Mouse (Mus musculus): ENCODE results near the gene Olfr1223. TPM values are rescaled to one million over a fixed set of nuclear protein-coding genes. Genes with fewer than 3 reads are reported as not detected.
"Not testable (repeated sequence)": the region's sequence is repeated elsewhere in the genome, so short reads cannot be mapped to it uniquely, and the experiment has no call there.

Gene Olfr1223
- total RNA-seq (2012; rRNA removed), result not detected in 2 replicates

DNA sequence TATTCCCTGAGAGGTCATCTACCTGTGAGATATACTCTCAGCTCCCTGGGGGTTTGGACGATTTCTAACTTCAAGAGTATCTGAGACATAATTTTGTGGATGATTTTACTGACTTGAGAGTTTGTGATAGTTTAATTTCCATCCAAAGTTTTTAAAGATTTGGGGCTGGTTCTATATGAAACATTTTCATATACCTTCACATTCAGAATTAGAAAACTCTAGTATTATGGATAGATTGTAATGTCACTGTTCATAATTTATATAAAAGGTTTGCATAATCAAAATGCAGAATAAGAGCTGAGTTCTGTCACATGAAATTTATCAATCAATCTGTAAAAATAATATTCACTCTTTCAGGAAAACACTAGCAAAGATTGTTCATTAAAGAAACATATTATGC lies at the start of gene Olfr1223:
Gene Olfr1223, minus strand, starts transcription at position 101 of the 400 bp plus-strand sequence.
- Histone ChIP-seq H3K36me3 (ENCODE audit: control insufficient read depth, insufficient read depth, low read length, poor library complexity, severe bottlenecking) (no peaks in the 10 kb centered on the region), H3K27ac (ENCODE audit: insufficient read depth, low read depth, low read length, poor library complexity, severe bottlenecking) (no peak within 1 kb of the TSS), H3K4me1 (ENCODE audit: control insufficient read depth in 2 of 2, insufficient read depth in 2 of 2, low read length in 2 of 2, poor library complexity in 1 of 2) (no peaks in the 10 kb centered on the region), H3K9me3 (ENCODE audit: control insufficient read depth, insufficient read depth, low read depth, low read length) (no peaks in the 10 kb centered on the region), H3K9ac (ENCODE audit: insufficient read depth, low read depth, low read length, poor library complexity, severe bottlenecking) (no peak within 1 kb of the TSS), H3K4me3 (ENCODE audit: insufficient read depth in 1 of 2, low read depth in 1 of 2, low read length in 2 of 2, poor library complexity in 1 of 2, severe bottlenecking in 1 of 2) (no peak within 1 kb of the TSS)
- in situ Hi-C loops (cut with MboI; ENCODE audit: low sequenced_read_pairs in 2 of 2, unreplicated experiment in 2 of 2), result no loop called here
- TF ChIP-seq ZC3H11A (IDR thresholded peaks at IDR 0.05; ENCODE audit: borderline replicate concordance, low read depth, low read length) (no peak), MAFK (IDR thresholded peaks at IDR 0.05; ENCODE audit: insufficient read depth, low read depth, low read length) (no peak), CHD2 (IDR thresholded peaks at IDR 0.05; ENCODE audit: low read depth, low read length) (no peak), HCFC1 (IDR thresholded peaks at IDR 0.05; ENCODE audit: borderline replicate concordance, insufficient read depth, low read length) (no peak), ZNF384 (IDR thresholded peaks at IDR 0.05; ENCODE audit: low read depth, low read length) (no peak)
- DNase-seq (ENCODE audit: low read depth, low spot score), result no peak

DNA sequence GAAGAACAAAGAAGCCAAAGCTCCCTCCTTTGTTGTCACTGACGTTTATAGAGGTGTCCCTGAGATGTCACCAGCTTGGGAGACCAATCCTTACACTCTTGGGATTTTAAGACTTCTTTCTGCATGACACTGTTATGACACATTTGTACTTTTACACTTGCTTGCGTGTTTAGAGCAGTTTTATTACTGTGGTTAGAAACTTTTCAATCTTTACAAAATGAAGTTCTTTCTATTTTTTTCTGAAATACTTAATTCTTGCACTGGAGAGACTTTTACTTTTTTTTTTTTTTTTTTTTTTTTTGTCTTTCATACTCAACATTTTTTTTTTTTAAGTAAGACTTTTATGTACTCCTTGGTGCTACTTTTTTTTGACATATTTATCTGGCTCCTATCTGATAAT lies 48.6 kb upstream of the Olfr1223 start, which contains the start of gene Olfr1226:
Gene Olfr1226, minus strand, starts transcription at position 101 of the 400 bp plus-strand sequence.
- Histone ChIP-seq H3K36me3 (ENCODE audit: control insufficient read depth, insufficient read depth, low read length, poor library complexity, severe bottlenecking) (no peaks in the 10 kb centered on the region), H3K9ac (ENCODE audit: insufficient read depth, low read depth, low read length, poor library complexity, severe bottlenecking) (no peak within 1 kb of the TSS), H3K4me1 (ENCODE audit: control insufficient read depth in 2 of 2, insufficient read depth in 2 of 2, low read length in 2 of 2, poor library complexity in 1 of 2) (no peaks in the 10 kb centered on the region), H3K9me3 (ENCODE audit: control insufficient read depth, insufficient read depth, low read depth, low read length) (no peaks in the 10 kb centered on the region), H3K4me3 (ENCODE audit: insufficient read depth in 1 of 2, low read depth in 1 of 2, low read length in 2 of 2, poor library complexity in 1 of 2, severe bottlenecking in 1 of 2) (no peak within 1 kb of the TSS), H3K27ac (ENCODE audit: insufficient read depth, low read depth, low read length, poor library complexity, severe bottlenecking) (no peak within 1 kb of the TSS)
- in situ Hi-C loops (cut with MboI; ENCODE audit: low sequenced_read_pairs in 2 of 2, unreplicated experiment in 2 of 2), result no loop called here
- DNase-seq (ENCODE audit: low read depth, low spot score), result no peak
- TF ChIP-seq HCFC1 (IDR thresholded peaks at IDR 0.05; ENCODE audit: borderline replicate concordance, insufficient read depth, low read length) (no peak), MAFK (IDR thresholded peaks at IDR 0.05; ENCODE audit: insufficient read depth, low read depth, low read length) (no peak), ZNF384 (IDR thresholded peaks at IDR 0.05; ENCODE audit: low read depth, low read length) (no peak), ZC3H11A (IDR thresholded peaks at IDR 0.05; ENCODE audit: borderline replicate concordance, low read depth, low read length) (no peak), CHD2 (IDR thresholded peaks at IDR 0.05; ENCODE audit: low read depth, low read length) (no peak)

DNA sequence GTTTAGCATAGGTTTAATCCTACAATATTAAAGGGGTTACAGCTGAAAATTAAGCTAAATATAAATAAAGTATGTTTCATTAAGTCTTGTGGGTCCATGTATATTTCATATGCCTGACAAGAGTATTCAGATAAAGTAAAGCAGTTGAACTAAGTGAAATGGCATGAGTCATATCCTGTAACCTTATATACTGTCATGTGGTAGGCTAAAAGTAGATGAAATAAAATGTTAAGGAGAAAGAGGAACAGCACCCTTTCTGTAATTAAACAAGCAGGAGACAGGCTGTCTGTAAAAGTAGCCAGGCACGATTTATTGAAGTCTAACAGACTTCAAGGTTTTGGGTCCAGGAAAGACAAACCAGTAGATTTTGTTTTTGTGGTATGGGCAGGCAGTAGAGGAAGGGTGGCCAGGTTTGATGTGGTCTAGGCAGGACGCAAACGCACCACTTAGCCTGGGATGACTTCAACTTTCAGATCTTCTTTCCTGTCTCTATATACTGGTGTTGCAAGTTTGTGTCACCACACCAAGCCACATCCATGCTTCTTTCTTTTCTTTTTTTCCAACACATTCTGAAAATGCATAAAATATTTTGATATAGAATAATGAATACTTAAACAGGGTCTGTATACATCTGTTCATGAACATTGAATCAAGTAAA lies 45.1 kb upstream of the Olfr1223 start:
- in situ Hi-C loops (cut with MboI; ENCODE audit: low sequenced_read_pairs in 2 of 2, unreplicated experiment in 2 of 2), result no loop called here

DNA sequence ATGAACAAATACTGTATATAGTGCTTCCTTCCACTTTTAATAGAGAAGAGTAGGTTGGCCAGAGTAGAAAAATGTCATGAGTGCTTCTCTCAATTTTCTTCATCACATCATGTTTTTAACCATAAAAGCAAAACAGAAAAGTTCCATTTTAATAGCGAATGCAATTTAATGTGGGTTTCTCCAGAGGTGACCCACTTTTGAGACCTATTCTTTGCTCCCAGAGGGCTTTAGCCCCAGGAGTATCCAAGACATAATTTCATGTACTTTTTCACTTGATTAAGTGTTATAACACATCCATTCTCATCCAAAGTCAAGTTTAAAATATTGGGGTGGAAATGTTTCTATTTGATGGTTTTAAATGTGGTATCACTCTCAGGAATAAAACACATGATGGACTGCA lies 23.2 kb upstream of the Olfr1223 start, which contains the start of gene Olfr1225:
Gene Olfr1225, minus strand, starts transcription at position 101 of the 400 bp plus-strand sequence.
- no peak within 1 kb of the TSS for H3K9ac ChIP-seq (ENCODE audit: insufficient read depth, low read depth, low read length, poor library complexity, severe bottlenecking)
- H3K4me1 ChIP-seq (ENCODE audit: control insufficient read depth in 2 of 2, insufficient read depth in 2 of 2, low read length in 2 of 2, poor library complexity in 1 of 2), result no peaks in the 10 kb centered on the region
- DNase-seq (ENCODE audit: low read depth, low spot score), result no peak
- H3K27ac ChIP-seq (ENCODE audit: insufficient read depth, low read depth, low read length, poor library complexity, severe bottlenecking), result no peak within 1 kb of the TSS
- TF ChIP-seq MAFK (IDR thresholded peaks at IDR 0.05; ENCODE audit: insufficient read depth, low read depth, low read length), result no peak
- no peak for TF ChIP-seq CHD2 (IDR thresholded peaks at IDR 0.05; ENCODE audit: low read depth, low read length)
- no peak for TF ChIP-seq ZC3H11A (IDR thresholded peaks at IDR 0.05; ENCODE audit: borderline replicate concordance, low read depth, low read length)
- no peak for TF ChIP-seq ZNF384 (IDR thresholded peaks at IDR 0.05; ENCODE audit: low read depth, low read length)
- TF ChIP-seq HCFC1 (IDR thresholded peaks at IDR 0.05; ENCODE audit: borderline replicate concordance, insufficient read depth, low read length), result no peak
- H3K36me3 ChIP-seq (ENCODE audit: control insufficient read depth, insufficient read depth, low read length, poor library complexity, severe bottlenecking), result no peaks in the 10 kb centered on the region
- no peaks in the 10 kb centered on the region for H3K9me3 ChIP-seq (ENCODE audit: control insufficient read depth, insufficient read depth, low read depth, low read length)
- in situ Hi-C loops (cut with MboI; ENCODE audit: low sequenced_read_pairs in 2 of 2, unreplicated experiment in 2 of 2), result no loop called here
- H3K4me3 ChIP-seq (ENCODE audit: insufficient read depth in 1 of 2, low read depth in 1 of 2, low read length in 2 of 2, poor library complexity in 1 of 2, severe bottlenecking in 1 of 2), result no peak within 1 kb of the TSS

More for the DNA sequence above, 45.1 kb upstream of the Olfr1223 start:
- Histone ChIP-seq H3K4me3 (ENCODE audit: insufficient read depth in 1 of 2, low read depth in 1 of 2, low read length in 2 of 2, poor library complexity in 1 of 2, severe bottlenecking in 1 of 2) (no peak overlapping the region), H3K9me3 (ENCODE audit: control insufficient read depth, insufficient read depth, low read depth, low read length) (no peaks in the 10 kb centered on the region), H3K9ac (ENCODE audit: insufficient read depth, low read depth, low read length, poor library complexity, severe bottlenecking) (no peak overlapping the region), H3K27ac (ENCODE audit: insufficient read depth, low read depth, low read length, poor library complexity, severe bottlenecking) (no peak overlapping the region), H3K36me3 (ENCODE audit: control insufficient read depth, insufficient read depth, low read length, poor library complexity, severe bottlenecking) (no peaks in the 10 kb centered on the region), H3K4me1 (ENCODE audit: control insufficient read depth in 2 of 2, insufficient read depth in 2 of 2, low read length in 2 of 2, poor library complexity in 1 of 2) (no peaks in the 10 kb centered on the region)
- no peak for TF ChIP-seq CHD2 (IDR thresholded peaks at IDR 0.05; ENCODE audit: low read depth, low read length)
- TF ChIP-seq MAFK (IDR thresholded peaks at IDR 0.05; ENCODE audit: insufficient read depth, low read depth, low read length), result no peak
- TF ChIP-seq ZNF384 (IDR thresholded peaks at IDR 0.05; ENCODE audit: low read depth, low read length), result no peak
- TF ChIP-seq ZC3H11A (IDR thresholded peaks at IDR 0.05; ENCODE audit: borderline replicate concordance, low read depth, low read length), result no peak
- TF ChIP-seq HCFC1 (IDR thresholded peaks at IDR 0.05; ENCODE audit: borderline replicate concordance, insufficient read depth, low read length), result no peak
- no peak for DNase-seq (ENCODE audit: low read depth, low spot score)

DNA sequence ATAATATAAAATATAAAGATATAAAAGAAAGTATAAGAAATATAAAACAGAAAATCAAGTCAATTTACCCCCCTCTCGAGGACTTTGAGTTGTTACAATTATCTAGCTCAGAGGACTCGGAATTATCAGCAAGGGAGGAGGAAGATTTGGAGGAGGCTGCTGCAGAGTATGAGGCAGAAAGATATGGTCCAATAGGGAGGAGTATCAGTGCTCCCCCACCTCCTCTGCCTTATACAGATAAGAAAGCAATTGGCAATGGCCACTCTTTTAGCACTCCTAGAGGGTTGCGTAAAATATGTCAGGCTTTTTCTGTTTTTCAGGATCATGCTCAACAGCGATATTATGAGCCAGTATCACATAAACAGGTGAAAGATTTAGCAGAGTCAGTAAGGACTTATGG lies 13.4 kb upstream of the Olfr1223 start:
- in situ Hi-C loops (cut with MboI; ENCODE audit: low sequenced_read_pairs in 2 of 2, unreplicated experiment in 2 of 2); DNase-seq (ENCODE audit: low read depth, low spot score); H3K4me1 ChIP-seq (ENCODE audit: control insufficient read depth in 2 of 2, insufficient read depth in 2 of 2, low read length in 2 of 2, poor library complexity in 1 of 2); H3K27ac ChIP-seq (ENCODE audit: insufficient read depth, low read depth, low read length, poor library complexity, severe bottlenecking); H3K9me3 ChIP-seq (ENCODE audit: control insufficient read depth, insufficient read depth, low read depth, low read length); H3K9ac ChIP-seq (ENCODE audit: insufficient read depth, low read depth, low read length, poor library complexity, severe bottlenecking); H3K36me3 ChIP-seq (ENCODE audit: control insufficient read depth, insufficient read depth, low read length, poor library complexity, severe bottlenecking); H3K4me3 ChIP-seq (ENCODE audit: insufficient read depth in 1 of 2, low read depth in 1 of 2, low read length in 2 of 2, poor library complexity in 1 of 2, severe bottlenecking in 1 of 2): not testable (repeated sequence)

DNA sequence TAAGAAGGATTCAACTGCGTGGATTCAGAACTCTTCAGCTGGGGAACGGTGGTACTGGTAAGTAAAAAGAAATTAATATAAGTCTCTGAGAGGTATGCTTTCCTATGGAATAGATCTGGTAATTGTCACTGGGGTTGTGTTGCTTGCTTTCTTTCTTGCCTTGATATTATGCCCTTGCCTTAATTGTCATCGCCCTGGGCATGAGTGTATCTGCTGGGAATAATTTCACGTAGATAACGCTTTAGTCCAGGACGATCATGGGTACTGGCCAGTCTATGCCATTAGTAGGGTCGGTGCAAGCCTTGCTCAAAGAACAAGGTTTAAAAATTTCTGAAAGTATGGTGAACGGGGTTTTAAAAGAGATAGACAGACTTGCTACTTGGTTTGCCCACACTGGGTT lies 12.6 kb upstream of the Olfr1223 start, which contains the start of gene Olfr1224-ps1:
Gene Olfr1224-ps1, minus strand, starts transcription at position 101 of the 400 bp plus-strand sequence.
- H3K4me1 ChIP-seq (ENCODE audit: control insufficient read depth in 2 of 2, insufficient read depth in 2 of 2, low read length in 2 of 2, poor library complexity in 1 of 2); DNase-seq (ENCODE audit: low read depth, low spot score); H3K36me3 ChIP-seq (ENCODE audit: control insufficient read depth, insufficient read depth, low read length, poor library complexity, severe bottlenecking); H3K4me3 ChIP-seq (ENCODE audit: insufficient read depth in 1 of 2, low read depth in 1 of 2, low read length in 2 of 2, poor library complexity in 1 of 2, severe bottlenecking in 1 of 2); in situ Hi-C loops (cut with MboI; ENCODE audit: low sequenced_read_pairs in 2 of 2, unreplicated experiment in 2 of 2); H3K9me3 ChIP-seq (ENCODE audit: control insufficient read depth, insufficient read depth, low read depth, low read length); H3K9ac ChIP-seq (ENCODE audit: insufficient read depth, low read depth, low read length, poor library complexity, severe bottlenecking); H3K27ac ChIP-seq (ENCODE audit: insufficient read depth, low read depth, low read length, poor library complexity, severe bottlenecking): not testable (repeated sequence)
